Mouse (Mus musculus): ENCODE measurements around the gene Thyn1. TPM values are rescaled to one million over a fixed set of nuclear protein-coding genes. Genes with fewer than 3 reads are reported as not detected.

Gene Thyn1
- 10 to 100 TPM; 63.7 to 64.9 TPM for total RNA-seq (2021)
- long read RNA-seq, experiment 1, transcript Thyn1-201 (8 exons, 918 nt), result major isoform, 9 of 27 reads
- long read RNA-seq, experiment 1, partial matches to known transcripts, result 6 of 27 reads
- long read RNA-seq, experiment 1, other reads (novel, unspliced or antisense), result 5 of 27 reads
- long read RNA-seq, experiment 2, transcript Thyn1-201 (8 exons, 918 nt), result major isoform, 10 of 22 reads
- long read RNA-seq, experiment 2, partial matches to known transcripts, result 3 of 22 reads
- long read RNA-seq, experiment 2, other reads (novel, unspliced or antisense), result 4 of 22 reads

DNA sequence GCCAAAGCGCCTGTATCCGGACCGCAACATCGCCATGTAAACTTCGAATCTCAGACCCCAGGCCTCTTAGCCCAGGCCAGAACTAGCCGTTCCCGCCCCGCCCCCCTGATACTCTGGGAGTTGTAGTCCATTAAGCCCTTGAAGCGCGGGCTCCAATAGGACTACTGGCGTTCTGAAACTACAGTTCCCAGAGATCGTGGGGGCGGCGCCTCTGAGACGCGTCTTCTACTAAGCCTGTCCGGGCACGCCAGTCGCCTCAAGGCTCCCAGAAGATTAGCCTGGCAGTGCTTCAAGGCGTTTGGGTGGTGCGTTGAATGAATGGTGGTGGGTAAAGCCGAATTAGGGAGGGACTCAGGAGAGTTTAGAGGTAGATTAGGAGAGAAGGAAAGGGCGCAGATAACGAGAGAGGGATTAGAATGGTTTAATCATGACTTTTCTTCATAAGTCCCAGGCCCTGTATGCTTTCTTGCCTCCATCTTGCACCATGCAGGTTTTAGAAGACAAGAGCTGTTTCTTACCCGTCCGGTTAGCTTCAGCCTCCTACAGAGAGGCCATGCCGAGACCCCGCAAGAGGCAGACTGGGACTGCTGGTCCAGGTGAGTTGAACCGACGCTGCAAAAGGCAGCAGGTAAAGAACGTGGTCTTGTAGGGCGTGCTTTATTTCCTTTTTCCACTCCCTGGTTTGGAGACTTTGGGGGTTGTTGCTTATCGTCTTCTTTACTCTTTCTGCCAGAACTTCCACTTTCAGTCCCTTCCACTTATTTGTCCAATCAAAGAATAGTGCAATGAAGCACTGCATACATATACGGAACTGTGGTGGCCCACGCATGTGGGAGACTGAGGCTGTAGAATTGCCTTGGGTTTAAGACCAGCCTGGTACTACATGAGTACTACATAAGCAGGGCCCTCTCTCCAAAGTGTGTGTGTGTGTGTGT, at the start of gene Thyn1, which contains the start of gene Acad8:
Thyn1 (plus strand) TSS at position 250 of the 935 bp plus-strand sequence.
Acad8 (minus strand) TSS at position 106 of the 935 bp plus-strand sequence.
- peak; percentile 95 for DNase-seq (ENCODE audit: low spot score in 2 of 2)

DNA sequence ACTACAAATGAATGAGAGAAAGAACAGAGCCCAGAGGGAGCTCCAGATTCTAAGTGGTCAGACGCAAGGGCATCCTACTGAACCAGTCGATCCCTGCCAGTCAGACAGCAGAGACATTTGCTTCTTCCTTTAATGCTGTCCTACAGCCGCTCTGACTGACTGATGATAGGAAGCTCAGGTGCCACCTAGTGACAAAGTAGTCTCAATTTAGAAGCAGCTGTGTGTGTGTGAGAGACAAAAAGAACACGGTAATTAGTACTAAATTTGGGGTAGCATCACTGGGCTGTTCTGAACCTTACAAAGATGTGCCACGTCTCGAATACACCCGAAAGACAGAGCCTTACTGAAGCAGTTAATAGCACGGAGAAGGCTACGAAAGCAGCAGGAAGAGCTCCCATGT, 21.8 kb upstream of the Thyn1 start:
- no peak for DNase-seq (ENCODE audit: low spot score in 2 of 2)

DNA sequence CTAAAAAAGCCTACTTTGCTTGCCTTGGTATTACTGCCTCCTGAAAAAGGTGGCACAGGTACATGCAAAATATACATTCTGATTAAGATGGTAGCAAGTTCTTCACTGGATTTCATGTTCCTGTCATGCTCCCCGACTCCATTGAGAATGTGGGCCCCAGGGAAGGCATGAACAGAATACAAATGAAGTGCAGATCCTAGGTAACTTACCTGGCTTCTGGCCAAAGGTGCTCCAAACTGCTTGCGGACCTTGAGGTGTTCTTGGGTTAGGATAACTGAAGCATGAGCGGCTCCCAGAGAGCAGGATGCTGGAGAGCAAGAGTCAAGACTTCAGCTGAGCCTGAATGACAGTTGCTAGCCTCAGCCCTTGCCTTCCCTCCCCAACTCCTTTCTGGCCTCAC, 20.7 kb upstream of the Thyn1 start:
- no peak for DNase-seq (ENCODE audit: low spot score in 2 of 2)

DNA sequence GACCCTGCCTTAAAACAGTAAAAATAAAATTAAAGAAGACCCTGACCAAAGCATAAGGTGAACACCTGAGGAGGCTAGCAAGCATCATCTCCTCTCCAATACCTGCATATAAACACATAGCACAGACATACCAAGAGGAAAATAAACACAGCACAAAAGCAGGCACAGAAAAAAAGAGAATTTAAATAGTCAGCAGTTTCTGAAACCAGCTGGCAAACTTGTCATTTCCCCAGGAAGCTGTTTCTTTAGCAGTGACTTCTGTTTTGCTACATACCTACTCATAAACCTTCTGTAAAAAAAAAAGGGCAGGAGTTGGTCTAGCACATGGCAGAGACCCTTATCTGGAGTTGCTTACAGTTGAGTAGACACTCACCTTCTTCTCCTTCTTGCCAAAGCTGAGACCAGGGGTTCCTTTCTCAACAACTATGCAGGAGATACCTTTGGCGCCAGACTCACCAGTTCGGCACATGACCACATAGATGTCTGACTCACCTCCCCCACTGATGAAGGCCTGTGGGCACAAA, 14.4 kb upstream of the Thyn1 start:
- DNase-seq (ENCODE audit: low spot score in 2 of 2), result no peak

DNA sequence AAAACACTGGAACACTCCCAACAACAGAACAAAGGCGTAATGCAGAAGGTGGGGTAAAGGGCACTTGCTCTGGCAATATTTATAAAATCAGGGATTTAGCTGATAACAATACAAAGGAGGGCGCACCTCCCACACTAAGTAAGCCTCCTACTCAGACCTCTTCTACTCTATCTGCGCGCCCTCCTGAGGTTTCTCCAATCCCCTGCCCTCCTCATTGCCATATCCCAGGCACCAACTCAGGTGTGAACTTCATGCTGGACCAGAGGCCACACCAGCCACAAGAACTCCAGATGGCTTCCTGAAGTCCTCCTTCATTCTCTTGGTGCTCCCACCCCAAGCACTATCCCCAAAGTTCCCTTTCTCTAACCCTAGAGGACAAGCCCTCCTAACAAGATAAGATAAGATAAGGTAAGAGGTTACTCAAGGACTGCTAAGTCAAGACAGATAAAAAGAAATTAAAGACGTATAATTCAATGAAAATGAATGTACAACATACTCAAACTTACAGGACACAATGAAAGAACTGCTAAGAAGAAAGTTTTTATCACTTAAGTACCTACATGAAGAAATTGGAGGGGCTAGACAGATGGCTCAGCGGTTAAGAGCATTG, 13.7 kb upstream of the Thyn1 start:
- no peak for DNase-seq (ENCODE audit: low spot score in 2 of 2)

DNA sequence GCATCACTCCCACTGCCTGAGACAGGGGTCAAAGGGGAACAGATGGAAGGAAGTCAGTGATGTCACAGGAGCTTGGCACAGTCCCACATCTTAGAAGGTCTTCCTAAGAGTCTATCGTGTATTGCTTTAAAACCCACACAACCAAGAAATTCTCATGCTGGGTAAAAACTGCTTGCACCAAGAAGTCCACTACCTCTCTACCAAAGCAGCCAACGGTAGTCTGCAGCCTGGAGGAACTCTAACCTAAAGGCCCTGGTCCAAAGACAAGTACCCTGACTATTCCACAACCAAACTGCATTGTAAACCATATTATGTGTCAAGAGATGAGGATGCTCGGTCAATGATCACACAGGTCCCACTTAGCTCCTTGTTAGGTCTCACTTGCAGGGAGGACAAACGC, 9.3 kb upstream of the Thyn1 start:
- no peak for DNase-seq (ENCODE audit: low spot score in 2 of 2)

- DNase-seq (ENCODE audit: low spot score in 2 of 2), result no peak
These were observed 6.4 kb upstream of the Thyn1 start for GRCm38 (mm10) chr9:26993118-26993517.

DNA sequence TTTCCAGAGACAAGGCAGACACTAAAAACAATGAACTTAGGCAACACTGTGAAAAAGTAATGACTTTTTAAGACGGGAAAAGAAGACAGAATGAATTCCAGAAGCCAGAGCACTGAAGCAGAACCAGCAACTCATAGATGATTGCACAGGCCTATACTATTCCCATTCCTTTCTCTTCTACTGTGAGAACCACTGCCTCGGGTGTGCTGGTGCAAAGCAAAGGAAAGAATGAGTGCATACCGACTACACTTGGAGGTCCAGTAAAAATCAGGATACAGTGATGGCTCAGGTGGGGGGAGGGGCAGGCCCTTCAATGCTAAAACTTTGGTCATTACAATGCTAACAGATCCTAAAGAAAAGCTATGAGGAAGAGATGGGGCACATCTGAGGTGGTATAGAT, 5.6 kb upstream of the Thyn1 start:
- no peak for DNase-seq (ENCODE audit: low spot score in 2 of 2)

- DNase-seq (ENCODE audit: low spot score in 2 of 2), result no peak
These were observed 2.4 kb upstream of the Thyn1 start for GRCm38 (mm10) chr9:26997062-26997461.

DNA sequence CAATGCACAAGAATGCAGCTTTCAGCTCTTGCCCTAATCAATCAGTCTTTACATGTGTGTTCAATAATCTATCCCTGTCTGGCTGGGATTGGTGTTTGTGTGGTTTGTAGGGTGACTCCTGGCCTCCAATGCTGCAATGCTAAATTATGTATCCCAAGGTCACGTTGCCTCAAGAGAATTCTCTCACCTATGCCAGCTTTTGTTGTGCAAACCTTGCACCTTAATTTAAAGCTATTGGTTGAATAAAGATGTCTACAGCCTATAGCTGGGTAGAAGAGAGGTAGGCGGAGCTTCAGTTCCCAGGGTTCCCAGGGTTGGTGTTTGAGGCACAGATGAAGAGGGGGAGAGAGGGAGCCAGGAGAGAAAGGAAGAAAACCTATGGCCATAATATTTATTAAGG, 2.0 kb upstream of the Thyn1 start:
- no peak for DNase-seq (ENCODE audit: low spot score in 2 of 2)

DNA sequence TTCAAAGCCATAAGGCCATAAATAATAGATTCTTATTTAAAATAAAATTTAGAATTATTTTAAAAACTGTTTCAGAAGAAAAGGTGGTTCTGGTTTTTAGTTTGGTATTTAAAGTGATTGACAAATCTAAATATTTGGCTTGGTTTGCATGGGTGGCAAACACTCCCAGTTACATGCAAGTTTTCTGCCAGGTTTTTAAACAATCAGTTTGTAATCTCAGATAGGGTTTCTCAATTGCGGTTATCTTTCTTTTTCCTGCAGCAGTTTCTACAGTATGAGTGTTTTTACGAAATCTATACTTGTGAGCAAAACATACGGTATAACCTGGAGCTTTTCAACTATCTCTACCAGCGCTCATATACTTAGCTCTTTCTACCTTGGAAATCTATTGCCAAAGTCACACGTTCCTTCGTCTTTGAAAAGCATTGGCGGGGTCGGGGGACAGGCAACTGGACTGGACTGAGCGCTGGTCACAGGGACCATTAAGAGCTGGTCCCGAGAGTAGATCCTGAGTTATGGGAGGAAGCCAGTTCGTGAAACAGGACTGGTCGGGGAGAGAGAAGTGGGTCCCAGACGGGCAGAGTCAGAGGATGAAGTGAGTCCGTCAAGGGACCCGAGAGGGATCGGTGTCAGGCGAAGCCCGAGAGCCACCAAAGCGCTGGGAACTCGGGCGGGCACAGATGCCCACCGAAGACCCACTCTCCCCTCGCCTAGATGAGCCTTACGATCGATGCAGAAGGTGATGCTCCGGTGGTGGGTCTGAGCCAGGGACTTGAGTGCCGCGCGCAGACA, 645 bp upstream of the Thyn1 start:
- no peak for DNase-seq (ENCODE audit: low spot score in 2 of 2)

GRCm38 (mm10) chr9:27005231-27005630, 5.7 kb downstream of the Thyn1 start:
- no peak for DNase-seq (ENCODE audit: low spot score in 2 of 2)

DNA sequence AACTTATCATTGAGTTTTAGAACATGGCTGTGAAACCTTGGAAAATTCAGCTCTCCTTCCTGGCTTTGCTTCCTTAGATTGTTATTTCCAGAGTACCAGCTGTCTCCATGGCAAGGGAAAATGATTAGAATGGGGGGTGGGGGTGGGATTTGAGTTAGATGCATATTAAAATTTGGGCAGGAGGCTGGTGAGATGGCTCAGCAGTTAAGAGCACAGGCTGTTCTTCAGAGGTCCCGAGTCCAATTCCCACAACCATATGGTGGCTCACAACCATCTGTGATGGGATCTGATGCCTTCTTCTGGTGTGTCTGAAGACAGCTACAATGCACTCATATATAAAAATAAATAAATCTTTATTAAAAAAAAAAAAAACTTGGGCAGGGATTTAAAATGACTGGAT, 6.4 kb downstream of the Thyn1 start:
- no peak for DNase-seq (ENCODE audit: low spot score in 2 of 2)

DNA sequence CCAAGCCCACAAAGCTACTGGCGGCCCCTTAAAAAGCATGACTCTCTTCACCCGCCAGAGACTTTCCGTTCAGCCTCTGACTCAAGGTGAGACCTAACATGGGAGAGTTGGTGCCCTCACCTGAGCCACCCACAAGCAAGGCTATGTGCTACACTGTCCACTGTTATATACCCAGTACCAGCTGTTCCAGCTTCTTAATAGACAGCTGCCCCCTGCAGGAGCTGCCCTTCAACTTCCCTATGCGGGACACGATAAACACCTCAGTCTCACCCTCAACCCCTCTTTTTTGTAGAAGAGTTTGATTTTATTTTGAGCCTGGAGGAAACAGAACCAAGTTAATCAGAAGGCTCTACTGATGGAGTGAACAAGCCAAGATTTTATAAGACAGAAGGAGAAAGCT, 7.4 kb downstream of the Thyn1 start:
- DNase-seq (ENCODE audit: low spot score in 2 of 2), result no peak

- DNase-seq (ENCODE audit: low spot score in 2 of 2), result no peak
These were observed 9.7 kb downstream of the Thyn1 start for GRCm38 (mm10) chr9:27009231-27009630.

- DNase-seq (ENCODE audit: low spot score in 2 of 2), result no peak
These were observed 12.1 kb downstream of the Thyn1 start for GRCm38 (mm10) chr9:27011572-27011971.

DNA sequence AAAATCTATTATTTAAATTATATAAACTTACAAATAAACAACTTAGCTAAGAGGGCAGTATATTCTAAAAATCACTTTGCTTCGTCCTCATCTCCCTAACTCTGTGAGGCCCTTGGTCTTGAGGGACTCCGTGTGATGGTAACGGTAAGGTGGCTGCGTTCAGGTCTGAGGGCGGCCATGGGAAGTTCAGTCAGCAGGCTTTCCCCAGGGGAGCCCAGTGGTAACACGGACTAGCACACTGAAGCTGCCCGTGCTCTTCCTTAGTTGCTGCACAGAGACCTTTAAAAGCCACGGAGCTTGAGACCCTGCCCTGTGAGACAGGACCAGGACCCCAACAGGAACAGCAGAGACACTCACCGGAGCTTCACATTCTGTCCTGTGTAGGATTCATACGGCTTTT, 19.5 kb downstream of the Thyn1 start:
- no peak for DNase-seq (ENCODE audit: low spot score in 2 of 2)

DNA sequence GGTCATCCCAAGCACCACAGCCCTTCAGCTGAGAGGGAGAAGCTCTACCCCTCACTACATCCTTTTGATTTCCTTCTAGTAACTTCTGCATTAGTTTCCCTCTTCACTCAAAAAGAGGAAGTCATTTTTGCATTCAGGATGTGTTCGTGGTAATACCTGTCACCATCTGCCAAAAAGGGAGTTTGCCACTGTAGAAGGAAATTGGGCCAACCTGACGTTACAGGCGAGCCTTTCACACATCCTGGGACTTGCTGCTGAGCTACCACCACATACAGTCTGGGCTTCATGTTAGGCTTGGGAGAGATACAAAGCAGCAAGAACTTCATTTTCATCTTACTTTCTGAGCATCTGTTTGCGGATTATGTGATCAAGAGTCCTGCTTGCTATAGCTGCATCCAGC, 24.2 kb downstream of the Thyn1 start:
- DNase-seq (ENCODE audit: low spot score in 2 of 2), result no peak

GRCm38 (mm10) chr9:27026708-27027107, 27.2 kb downstream of the Thyn1 start:
- DNase-seq (ENCODE audit: low spot score in 2 of 2), result no peak

DNA sequence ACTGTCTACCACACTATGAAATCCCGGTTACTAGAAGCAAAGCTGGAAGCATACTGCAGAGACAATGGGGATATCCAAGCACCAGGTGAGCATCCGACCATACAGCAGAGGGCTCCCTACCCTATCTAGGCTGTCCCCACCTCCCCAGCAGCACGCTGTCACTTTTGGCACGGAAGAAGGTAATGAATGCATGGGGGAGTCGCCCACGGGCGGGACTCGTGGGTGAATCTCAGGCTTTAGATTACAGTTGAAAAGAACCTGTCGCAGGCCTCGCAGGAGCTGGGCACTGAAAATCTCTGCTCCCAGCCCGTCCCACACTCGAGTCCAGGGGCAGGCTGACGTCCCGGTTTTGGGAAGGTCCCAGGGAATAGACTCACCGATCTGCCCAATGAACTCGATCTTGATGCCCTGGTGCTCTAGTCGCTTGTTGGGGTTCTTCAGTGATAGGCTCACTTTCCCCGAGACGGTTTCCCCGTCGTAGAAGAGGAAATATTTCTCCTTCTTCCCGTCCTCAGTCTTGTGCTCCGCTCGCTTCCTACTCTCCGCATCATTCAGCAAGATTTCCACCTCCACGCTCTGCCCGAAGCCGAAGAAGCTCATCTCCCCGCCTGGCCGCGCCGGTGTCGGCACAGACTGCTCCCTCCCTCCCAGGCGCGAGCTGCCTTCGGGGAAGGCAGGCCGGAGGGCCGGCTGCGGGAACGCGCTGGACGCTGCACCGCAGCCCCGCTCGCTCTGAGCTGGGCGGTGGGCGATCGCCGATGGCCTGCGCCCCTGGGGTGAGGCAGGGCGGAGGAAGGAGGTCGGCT, 29.7 kb downstream of the Thyn1 start:
- peak; percentile 53 to 64 for DNase-seq (ENCODE audit: low spot score in 2 of 2)

All from left cerebral cortex, adult 18-20 months (tissue).